Mouse (Mus musculus) hindbrain, embryonic 14.5 days (tissue): ENCODE results near the gene Fam198a. TPM values are rescaled to one million over a fixed set of nuclear protein-coding genes. Genes with fewer than 3 reads are reported as not detected.

Source experiments
- ATAC-seq: fragments of 200-750 bp; cut with Nextera tagmentation; 2 replicates; pipeline ENCODE4 v1.8.0; 2017; ENCODE audit warnings: moderate number of reproducible peaks, mild to moderate bottlenecking, moderate TSS enrichment, moderate library complexity; ENCODE audit not compliant: low FRiP score
- DNase-seq: peaks from one replicate; pipeline ENCODE4 v3.0.0-alpha.2; 2015; ENCODE audit warnings: low spot score
- H3K27ac ChIP-seq: fragments of 300-500 bp; sonication (generic); 2 replicates; pipeline ENCODE4 v1.5.1; 2014; ENCODE audit warnings: mild to moderate bottlenecking, moderate library complexity
- H3K27me3 ChIP-seq: fragments of 300-500 bp; sonication (generic); 2 replicates; pipeline ENCODE4 v1.6.1; 2014; ENCODE audit warnings: mild to moderate bottlenecking, low read length, mixed read lengths; ENCODE audit not compliant: control insufficient read depth, insufficient read depth
- H3K36me3 ChIP-seq: fragments of 300-500 bp; sonication (generic); replicated peaks from 2 replicates; pipeline ENCODE4 v1.6.1; 2014; ENCODE audit not compliant: control insufficient read depth, insufficient read depth
- H3K4me1 ChIP-seq: fragments of 300-500 bp; sonication (generic); replicated peaks from 2 replicates; pipeline ENCODE4 v1.6.1; 2014; ENCODE audit warnings: antibody characterized with exemption, low read length, mixed read lengths; ENCODE audit not compliant: control insufficient read depth, insufficient read depth
- H3K4me2 ChIP-seq: fragments of 300-500 bp; sonication (generic); replicated peaks from 2 replicates; pipeline ENCODE4 v1.6.1; 2014; ENCODE audit warnings: mild to moderate bottlenecking, moderate library complexity
- H3K4me3 ChIP-seq: fragments of 300-500 bp; sonication (generic); replicated peaks from 2 replicates; pipeline ENCODE4 v1.5.1; 2014; ENCODE audit warnings: mild to moderate bottlenecking, low read length
- H3K9ac ChIP-seq: fragments of 300-500 bp; sonication (generic); 2 replicates; pipeline ENCODE4 v1.6.1; 2014
- H3K9me3 ChIP-seq: fragments of 300-500 bp; sonication (generic); 2 replicates; pipeline ENCODE4 v1.6.1; 2016; ENCODE audit warnings: low read length; ENCODE audit not compliant: control insufficient read depth
- WGBS: fragments of 180-500 bp; shearing (Covaris S2); extraction: QIAGEN DNeasy Blood & Tissue Kit; methylation state at CpG from one replicate; pipeline ENCODE4 v1.1.7; 2014; 5-methylcytosine and 5-hydroxymethylcytosine counted together
- polyA plus RNA-seq: library from polyadenylated mRNA; unstranded; fragments of >200 nt; fragmentation: Nextera tagmentation; extraction: Ambion mirVana; gene quantifications from 2 replicates; pipeline ENCODE4 v1.2.1, GENCODE M21; 2014

Gene Fam198a
- polyA plus RNA-seq, 1 experiment from 2014 or later = 1.7 TPM

DNA sequence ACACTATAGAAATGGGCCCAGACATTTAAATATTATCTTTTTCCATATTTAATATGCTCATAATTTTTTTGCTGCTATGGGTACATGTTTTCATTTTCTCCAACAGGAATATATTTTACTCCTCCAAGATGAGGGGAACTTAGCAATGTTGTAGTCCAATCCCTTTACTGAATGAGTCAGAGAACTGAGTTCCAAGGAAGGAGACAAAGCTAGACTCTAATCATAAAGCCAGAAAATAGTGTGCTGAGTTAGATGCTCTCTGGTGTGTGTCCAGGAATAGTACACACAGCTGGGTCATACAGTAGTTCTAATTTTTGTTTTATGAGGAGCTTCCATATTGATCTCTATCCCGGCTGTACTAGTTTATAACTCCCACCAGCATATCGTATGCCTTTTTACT is 55.4 kb downstream of the Fam198a start:
- Histone ChIP-seq H3K4me2 (no peak overlapping the region), H3K4me1 (peaks cover 6% of the 10 kb centered on the region; the same call in 1 of the 2 replicates), H3K9me3 (no peaks in the 10 kb centered on the region), H3K36me3 (no peaks in the 10 kb centered on the region), H3K4me3 (no peak overlapping the region), H3K9ac (no peak overlapping the region), H3K27me3 (no peaks in the 10 kb centered on the region), H3K27ac (no peak overlapping the region)
- WGBS = 93% methylated on average over 2 of the region's 2 CpGs
- DNase-seq = no peak
- no peak for ATAC-seq

DNA sequence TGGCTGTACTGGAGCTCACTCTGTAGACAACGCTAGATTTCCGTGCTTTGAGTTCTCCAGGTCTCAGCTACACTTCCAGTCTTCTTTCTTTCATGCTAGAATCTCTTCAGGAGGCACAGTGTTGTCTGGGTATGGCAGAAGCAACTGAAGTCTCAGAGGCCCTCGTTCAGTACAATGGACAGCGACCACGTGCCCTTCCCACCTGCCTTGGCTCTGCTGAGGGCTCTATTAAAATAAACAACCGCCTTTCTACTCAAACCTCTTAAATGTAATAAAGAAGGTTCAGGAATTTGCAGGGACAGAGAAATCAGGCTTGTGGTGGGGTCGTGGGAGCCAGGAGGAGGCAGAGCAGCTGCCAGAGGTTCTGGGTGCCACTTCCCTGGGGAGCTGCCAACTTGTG is 55.8 kb downstream of the Fam198a start:
- H3K9me3 ChIP-seq = no peaks in the 10 kb centered on the region
- DNase-seq = no peak
- no peak overlapping the region for H3K27ac ChIP-seq
- H3K27me3 ChIP-seq = no peaks in the 10 kb centered on the region
- H3K36me3 ChIP-seq = no peaks in the 10 kb centered on the region
- H3K4me2 ChIP-seq = no peak overlapping the region
- peaks cover 6% of the 10 kb centered on the region; the same call in 1 of the 2 replicates for H3K4me1 ChIP-seq
- ATAC-seq = no peak
- no peak overlapping the region for H3K4me3 ChIP-seq
- WGBS = 19% methylated on average over 7 of the region's 7 CpGs
- no peak overlapping the region for H3K9ac ChIP-seq

DNA sequence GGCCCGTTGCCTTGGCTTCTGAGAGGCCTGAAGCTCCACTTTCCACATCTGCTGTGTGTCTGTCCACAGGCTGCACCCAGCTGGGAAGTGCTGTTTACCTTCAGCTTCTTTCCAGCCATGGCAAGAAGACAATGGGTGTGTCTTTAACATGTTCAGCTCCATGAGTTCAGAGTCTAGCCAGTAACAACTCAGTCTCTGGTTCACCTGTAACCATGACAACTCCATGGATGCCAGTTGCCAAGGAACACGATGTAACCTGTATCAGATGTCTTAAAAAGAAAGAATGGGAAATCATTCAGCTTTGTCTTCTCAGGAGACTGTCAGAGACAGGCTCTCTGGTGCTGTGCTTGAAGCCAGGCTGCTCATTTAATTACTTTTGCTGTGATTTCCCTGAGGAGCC is 58.1 kb downstream of the Fam198a start:
- Histone ChIP-seq H3K4me3 (no peak overlapping the region), H3K9ac (no peak overlapping the region), H3K9me3 (no peaks in the 10 kb centered on the region), H3K4me2 (no peak overlapping the region), H3K27me3 (no peaks in the 10 kb centered on the region), H3K36me3 (no peaks in the 10 kb centered on the region), H3K27ac (0 out of 2 replicates have a peak overlapping the region, but pooled peaks have one; percentile 50), H3K4me1 (peaks cover 6% of the 10 kb centered on the region; the same call in 1 of the 2 replicates)
- peak; percentile 66; the same call in 1 of the 2 replicates for ATAC-seq
- 13% methylated on average over 2 of the region's 2 CpGs for WGBS
- peak; percentile 52 for DNase-seq

- Histone ChIP-seq H3K27ac (no peak overlapping the region), H3K9me3 (no peaks in the 10 kb centered on the region), H3K4me2 (no peak overlapping the region), H3K27me3 (no peaks in the 10 kb centered on the region), H3K4me1 (peaks cover 6% of the 10 kb centered on the region; the same call in 1 of the 2 replicates), H3K4me3 (no peak overlapping the region), H3K36me3 (no peaks in the 10 kb centered on the region), H3K9ac (no peak overlapping the region)
- WGBS = 99% methylated on average over 2 of the region's 2 CpGs
- no peak for DNase-seq
- ATAC-seq = no peak
These were observed 60.0 kb downstream of the Fam198a start for GRCm38 (mm10) chr9:122010751-122011150.

DNA sequence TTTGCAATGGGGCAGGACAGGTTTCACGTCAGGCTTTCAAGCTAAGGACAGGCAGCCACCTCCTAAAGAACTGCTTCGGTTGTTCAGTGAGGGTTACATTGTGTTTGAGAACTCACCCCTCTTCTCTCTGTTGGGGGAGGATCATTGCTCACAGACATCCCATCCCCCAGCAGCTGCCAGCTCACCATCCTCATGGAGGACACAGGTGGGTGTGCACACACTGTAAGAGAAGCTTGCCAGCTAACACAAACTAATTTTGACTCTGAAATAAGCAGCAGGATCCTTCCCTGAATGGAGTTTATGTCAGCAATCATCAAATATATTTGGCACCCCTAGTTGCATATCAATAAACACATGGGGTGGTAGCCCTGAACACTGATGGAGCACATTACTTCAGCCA is 62.0 kb downstream of the Fam198a start:
- Histone ChIP-seq H3K36me3 (no peaks in the 10 kb centered on the region), H3K9ac (no peak overlapping the region), H3K4me1 (peaks cover 6% of the 10 kb centered on the region; the same call in 1 of the 2 replicates), H3K4me3 (no peak overlapping the region), H3K4me2 (no peak overlapping the region), H3K9me3 (no peaks in the 10 kb centered on the region), H3K27ac (no peak overlapping the region), H3K27me3 (no peaks in the 10 kb centered on the region)
- DNase-seq (no peak), ATAC-seq (no peak)
- 80% methylated on average over 2 of the region's 2 CpGs for WGBS

GRCm38 (mm10) chr9:122013629-122014028 is 62.8 kb downstream of the Fam198a start:
- Histone ChIP-seq H3K9ac (no peak overlapping the region), H3K27ac (no peak overlapping the region), H3K4me3 (no peak overlapping the region), H3K4me2 (no peak overlapping the region), H3K4me1 (peaks cover 6% of the 10 kb centered on the region; the same call in 1 of the 2 replicates), H3K9me3 (no peaks in the 10 kb centered on the region), H3K36me3 (no peaks in the 10 kb centered on the region), H3K27me3 (no peaks in the 10 kb centered on the region)
- no peak for ATAC-seq
- DNase-seq = no peak
- 90% methylated on average over 4 of the region's 4 CpGs for WGBS

DNA sequence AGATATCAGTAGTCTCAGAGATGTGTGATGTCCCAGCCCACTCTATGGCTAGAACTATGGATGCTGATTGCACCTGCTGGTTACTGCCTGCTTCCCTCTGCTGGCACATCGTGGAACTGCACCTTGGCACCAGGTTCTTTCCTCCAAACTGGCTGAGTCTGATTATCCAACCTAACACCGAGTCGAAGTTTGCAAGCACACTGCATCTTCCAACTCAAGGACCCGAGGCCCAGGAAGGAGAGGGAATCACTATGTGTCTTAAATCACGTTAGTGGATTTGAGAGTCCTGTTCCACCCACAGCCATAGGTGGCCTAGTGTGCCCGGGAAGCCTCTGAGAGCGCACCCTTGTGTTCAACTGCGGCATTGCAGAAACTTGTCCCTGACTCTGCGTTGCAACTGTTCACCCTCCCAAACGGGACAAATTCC is 63.5 kb downstream of the Fam198a start:
- no peaks in the 10 kb centered on the region for H3K27me3 ChIP-seq
- H3K27ac ChIP-seq = no peak overlapping the region
- DNase-seq (peak; percentile 83), ATAC-seq (peak; percentile 53; the same call in 1 of the 2 replicates)
- no peak overlapping the region for H3K4me3 ChIP-seq
- H3K9ac ChIP-seq = no peak overlapping the region
- no peaks in the 10 kb centered on the region for H3K36me3 ChIP-seq
- H3K4me1 ChIP-seq = peaks cover 9% of the 10 kb centered on the region
- H3K4me2 ChIP-seq = no peak overlapping the region
- H3K9me3 ChIP-seq = no peaks in the 10 kb centered on the region
- WGBS = 10% methylated on average over 10 of the region's 10 CpGs

- DNase-seq (no peak), ATAC-seq (no peak)
- Histone ChIP-seq H3K36me3 (no peaks in the 10 kb centered on the region), H3K4me3 (no peak overlapping the region), H3K4me2 (no peak overlapping the region), H3K9me3 (no peaks in the 10 kb centered on the region), H3K9ac (no peak overlapping the region), H3K27ac (no peak overlapping the region), H3K4me1 (peaks cover 9% of the 10 kb centered on the region), H3K27me3 (no peaks in the 10 kb centered on the region)
- WGBS = 81% methylated on average over 5 of the region's 5 CpGs
These were observed 67.3 kb downstream of the Fam198a start for GRCm38 (mm10) chr9:122018079-122018478.

GRCm38 (mm10) chr9:122018782-122019395 is 68.1 kb downstream of the Fam198a start:
- no peak overlapping the region for H3K4me3 ChIP-seq
- DNase-seq (peak; percentile 85), ATAC-seq (peak; percentile 82)
- 0 out of 2 replicates have a peak overlapping the region, but pooled peaks have one; percentile 6 for H3K4me2 ChIP-seq
- WGBS = 12% methylated on average over 8 of the region's 8 CpGs
- peaks cover 9% of the 10 kb centered on the region for H3K4me1 ChIP-seq
- peak overlapping the region; percentile 3; the same call in 1 of the 2 replicates for H3K27ac ChIP-seq
- H3K9me3 ChIP-seq = no peaks in the 10 kb centered on the region
- H3K27me3 ChIP-seq = no peaks in the 10 kb centered on the region
- H3K9ac ChIP-seq = no peak overlapping the region
- no peaks in the 10 kb centered on the region for H3K36me3 ChIP-seq
